Mouse (Mus musculus) olfactory bulb, adult 2 months (tissue): ENCODE data around the gene Ccnl1. TPM values are rescaled to one million over a fixed set of nuclear protein-coding genes. Genes with fewer than 3 reads are reported as not detected.
A peak's percentile ranks its signal among the peaks of the same experiment; 100 is the strongest.

Experiments used
- H3K27ac ChIP-seq: fragments of 200-500 bp; 2 replicates; pipeline ENCODE4 v1.5.1; 2012; ENCODE audit warnings: low read depth, low read length; ENCODE audit not compliant: insufficient read depth
- H3K4me1 ChIP-seq: fragments of 200-500 bp; 2 replicates; pipeline ENCODE4 v1.6.1; 2012; ENCODE audit warnings: low read length; ENCODE audit not compliant: control insufficient read depth, insufficient read depth
- H3K4me3 ChIP-seq: fragments of 200-500 bp; 2 replicates; pipeline ENCODE4 v1.5.1; 2012; ENCODE audit warnings: mild to moderate bottlenecking, low read depth, low read length, moderate library complexity; ENCODE audit not compliant: insufficient read depth
- CTCF ChIP-seq: fragments of 200-500 bp; IDR thresholded peaks from 2 replicates; pipeline ENCODE4 v1.5.1; 2012; ENCODE audit warnings: low read depth, mild to moderate bottlenecking, low read length, moderate library complexity; ENCODE audit not compliant: insufficient read depth
- POLR2A ChIP-seq: fragments of 200-500 bp; IDR thresholded peaks from 2 replicates; pipeline ENCODE4 v1.6.1; 2012; ENCODE audit warnings: mild to moderate bottlenecking, low read depth, low read length, moderate library complexity; ENCODE audit not compliant: insufficient read depth
- WGBS: fragments of 180-500 bp; shearing (Covaris S2); methylation state at CpG from one replicate; pipeline ENCODE4 v1.1.7; 2018; 5-methylcytosine and 5-hydroxymethylcytosine counted together
- polyA plus RNA-seq: library from polyadenylated mRNA; stranded (reverse); fragments of >200 nt; gene quantifications from 2 replicates; pipeline ENCODE4 v1.2.4, GENCODE M21; 2012; ENCODE audit warnings: low replicate concordance; ENCODE audit not compliant: missing spikeins, insufficient read depth, insufficient read length

Gene Ccnl1
- polyA plus RNA-seq, 1 experiment, result 295 TPM

DNA sequence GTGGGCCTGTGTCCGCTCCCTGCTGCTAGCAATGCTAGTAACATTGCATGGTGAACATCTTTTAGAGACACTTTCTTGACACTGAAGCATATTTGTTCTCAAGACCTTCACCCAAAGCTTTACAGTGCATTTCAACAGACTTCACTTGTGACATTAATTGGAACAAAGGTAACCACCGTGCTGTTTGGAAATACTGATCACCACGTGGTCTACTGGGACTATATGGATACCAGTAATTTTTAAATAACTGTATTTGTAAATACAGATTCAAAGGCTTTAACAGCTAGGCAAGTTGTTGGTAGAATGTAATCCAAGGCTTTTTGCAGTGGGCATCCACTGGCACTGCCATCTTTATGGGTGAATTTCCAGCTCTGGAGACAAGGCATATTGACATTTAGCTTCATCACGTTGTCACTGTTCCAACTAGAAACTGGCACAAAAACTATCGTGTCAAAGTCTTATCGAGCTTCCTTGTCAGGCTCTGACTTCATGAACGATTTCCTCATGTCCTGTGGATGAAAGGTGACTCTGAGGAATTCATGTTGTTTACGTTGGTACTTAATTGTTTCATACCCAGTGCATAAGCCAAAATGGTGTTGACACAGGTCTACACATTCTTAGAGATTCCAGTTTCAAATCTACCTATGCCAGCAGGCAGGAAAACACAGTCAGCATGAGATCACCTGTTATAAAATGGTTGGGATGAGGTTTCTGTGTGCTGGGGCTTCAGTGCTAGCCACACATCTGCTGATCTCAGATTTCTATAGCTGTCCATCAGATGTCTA is 30.9 kb upstream of the Ccnl1 start:
- Histone ChIP-seq H3K27ac (no peak overlapping the region), H3K4me3 (no peak overlapping the region), H3K4me1 (no peaks in the 10 kb centered on the region)
- TF ChIP-seq POLR2A, result no peak
- TF ChIP-seq CTCF, result no peak
- WGBS, result 74% methylated on average over 8 of the region's 8 CpGs

DNA sequence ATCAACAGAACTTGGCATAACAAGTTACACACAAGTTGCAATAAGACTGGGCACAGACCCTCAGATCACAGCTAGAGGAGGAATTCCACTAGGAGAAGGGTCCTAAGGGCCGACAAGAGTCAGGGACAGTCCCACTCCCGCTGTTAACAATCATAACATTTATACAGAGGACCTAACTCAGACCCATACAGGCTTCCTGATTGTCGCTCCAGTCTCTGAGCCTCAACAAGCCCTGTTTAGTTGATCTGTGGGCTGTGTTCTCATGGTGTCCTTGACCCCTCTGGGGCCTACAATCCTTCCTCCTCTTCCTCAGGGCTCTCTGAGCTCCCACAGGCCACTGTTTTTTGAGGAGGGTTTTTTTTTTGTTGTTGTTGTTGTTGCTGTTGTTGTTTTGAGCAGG is 18.2 kb upstream of the Ccnl1 start:
- Histone ChIP-seq H3K4me1 (no peaks in the 10 kb centered on the region), H3K27ac (no peak overlapping the region), H3K4me3 (no peak overlapping the region)
- TF ChIP-seq POLR2A, result no peak
- no peak for TF ChIP-seq CTCF
- 68% methylated on average over 3 of the region's 3 CpGs for whole genome bisulfite sequencing

DNA sequence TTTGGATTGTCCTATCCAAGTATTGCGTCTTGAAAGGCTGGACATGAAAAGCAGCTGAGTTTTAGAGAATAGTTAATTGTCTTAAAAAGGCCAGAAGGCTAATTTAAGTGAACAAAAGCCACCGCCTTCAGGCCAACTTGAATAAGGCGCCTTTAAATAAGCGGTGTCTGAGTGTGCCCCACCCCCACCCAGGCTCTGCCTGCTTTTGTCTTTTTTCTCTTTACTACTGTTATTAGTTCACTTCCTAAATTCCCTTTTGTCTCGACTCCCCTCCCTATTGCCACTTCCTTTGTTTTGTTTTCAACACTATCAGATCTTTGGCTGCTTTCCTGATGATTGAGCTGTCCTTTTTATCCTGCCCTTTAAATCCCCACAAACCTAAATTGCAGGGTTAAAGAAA is 17.3 kb upstream of the Ccnl1 start:
- WGBS, result 0% methylated on average over 5 of the region's 5 CpGs
- no peak for TF ChIP-seq POLR2A
- TF ChIP-seq CTCF, result no peak

DNA sequence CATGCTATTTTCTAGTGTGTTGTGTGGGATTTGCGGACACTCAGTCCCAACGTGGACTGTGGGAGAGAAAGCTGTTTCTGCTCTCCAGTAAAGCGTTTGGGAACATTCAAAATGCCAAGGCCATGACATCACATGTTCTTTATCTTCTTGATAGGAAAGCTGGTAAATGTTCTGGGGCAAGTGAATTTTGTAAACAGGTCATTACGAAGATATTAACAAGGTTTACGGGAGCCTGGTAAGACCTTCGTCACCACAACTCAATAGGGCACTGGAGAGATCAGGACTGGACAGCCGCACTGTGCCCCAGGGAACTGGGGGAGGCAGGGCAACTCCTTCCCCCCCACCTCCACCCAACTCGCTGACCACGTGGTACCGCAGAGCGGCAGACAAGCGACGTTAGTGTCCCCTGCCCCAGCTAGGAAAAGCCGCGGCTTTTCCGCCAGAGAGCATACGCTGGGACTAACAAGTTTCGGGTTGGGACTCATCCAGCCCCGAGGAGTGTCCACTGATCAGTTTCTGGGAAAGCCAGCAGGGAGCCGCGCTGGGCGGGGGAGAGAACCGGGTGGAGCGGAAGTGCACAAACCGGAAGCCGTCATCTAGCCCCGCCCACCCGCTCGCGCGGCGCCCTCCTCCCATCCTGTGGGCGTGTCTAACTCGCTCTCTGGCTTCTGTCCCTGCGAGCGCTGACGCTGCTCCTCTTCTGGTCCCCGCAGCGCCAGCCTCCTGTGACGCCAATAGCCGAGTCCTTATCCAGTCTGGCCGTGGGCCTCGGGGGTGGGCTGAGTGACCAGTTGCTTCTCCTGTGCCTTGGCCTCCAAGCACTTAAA is 16.4 kb upstream of the Ccnl1 start:
- no peak for TF ChIP-seq CTCF
- peak; percentile 95 for TF ChIP-seq POLR2A
- Histone ChIP-seq H3K4me3 (peak overlapping the region; percentile 86), H3K4me1 (no peaks in the 10 kb centered on the region), H3K27ac (peak overlapping the region; percentile 99)
- under 1% methylated on average over 43 of the region's 43 CpGs for WGBS

More for the DNA sequence above, 17.3 kb upstream of the Ccnl1 start:
- Histone ChIP-seq H3K27ac (peak overlapping the region; percentile 88), H3K4me3 (no peak overlapping the region), H3K4me1 (no peaks in the 10 kb centered on the region)

DNA sequence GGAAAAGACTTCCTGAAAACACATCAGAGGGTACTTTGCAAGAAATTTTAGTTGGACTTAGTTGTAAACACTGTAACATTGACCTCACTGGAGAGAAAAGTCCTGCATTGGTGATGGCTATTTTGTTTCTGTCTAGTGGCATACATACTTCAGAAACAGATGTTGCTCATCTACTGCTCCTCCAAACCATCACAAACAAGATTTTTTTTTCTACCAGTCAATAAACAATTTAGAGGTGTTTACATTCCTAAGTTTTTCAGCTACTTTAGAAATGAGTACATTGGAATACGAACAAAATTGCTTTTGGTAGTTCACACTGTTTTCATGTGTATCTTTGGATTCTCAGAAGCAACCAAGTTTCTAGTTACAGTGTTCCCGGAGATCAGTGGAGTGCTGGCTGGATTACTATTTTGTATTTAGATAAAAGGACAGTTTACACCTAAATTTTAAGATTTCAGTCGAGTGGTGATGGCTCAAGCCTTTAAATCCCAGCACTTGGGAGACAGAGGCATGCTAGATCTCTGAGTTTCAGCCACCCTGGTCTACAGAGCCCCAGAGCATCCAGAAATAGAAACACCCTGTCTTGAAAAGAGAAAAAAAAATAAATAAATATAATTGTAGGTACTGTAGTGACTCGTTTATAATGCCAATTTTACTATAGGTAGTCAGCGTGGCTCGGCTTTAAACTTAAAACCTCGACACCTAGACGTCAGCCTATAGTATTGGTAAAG is 15.6 kb upstream of the Ccnl1 start:
- H3K4me1 ChIP-seq, result no peaks in the 10 kb centered on the region
- TF ChIP-seq CTCF (no peak), POLR2A (no peak)

DNA sequence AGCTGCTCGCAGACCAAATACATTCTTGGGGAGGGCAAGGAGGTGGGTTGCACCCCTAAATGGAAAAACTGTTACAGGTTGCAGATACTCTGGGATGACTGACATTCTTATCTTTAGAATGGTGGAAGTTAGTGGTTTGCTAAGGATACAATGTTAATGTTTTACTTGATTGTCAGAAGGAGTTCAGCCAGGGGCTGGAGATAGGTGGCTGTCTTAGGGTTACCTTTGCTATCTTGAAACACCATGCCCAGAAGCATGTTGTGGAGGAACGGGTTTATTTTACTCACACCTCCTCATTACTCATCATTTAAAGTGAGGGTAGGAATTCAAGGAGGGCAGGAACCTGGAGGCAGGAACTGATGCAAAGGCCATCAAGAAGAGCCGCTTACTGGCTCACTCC is 11.1 kb upstream of the Ccnl1 start:
- Histone ChIP-seq H3K4me1 (no peaks in the 10 kb centered on the region), H3K4me3 (no peak overlapping the region), H3K27ac (no peak overlapping the region)
- WGBS, result 91% methylated on average over 3 of the region's 3 CpGs
- no peak for TF ChIP-seq CTCF
- no peak for TF ChIP-seq POLR2A

More for the DNA sequence above, 15.6 kb upstream of the Ccnl1 start:
- Histone ChIP-seq H3K27ac (peak overlapping the region; percentile 99), H3K4me3 (peak overlapping the region; percentile 86)
- 15% methylated on average over 8 of the region's 8 CpGs for WGBS

DNA sequence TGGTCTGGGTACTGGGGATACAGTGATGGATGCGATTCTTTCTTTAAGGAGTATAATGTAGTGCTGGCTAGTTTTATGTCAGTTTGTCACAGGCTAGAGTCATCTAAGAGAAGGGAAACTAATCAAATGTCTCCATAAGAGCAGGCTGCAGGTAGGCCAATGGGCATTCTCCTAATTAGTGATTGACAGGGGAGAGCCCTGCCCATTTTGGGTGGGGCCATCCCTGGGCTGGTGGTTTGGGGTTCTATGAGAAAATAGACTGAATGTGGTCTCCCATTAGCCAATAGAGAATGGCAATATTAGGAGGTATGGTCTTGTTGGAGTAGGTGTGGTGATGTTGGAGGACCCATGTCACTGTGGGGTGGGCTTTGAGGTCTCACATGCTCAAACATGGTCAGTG is 8.3 kb upstream of the Ccnl1 start:
- Histone ChIP-seq H3K4me3 (no peak overlapping the region), H3K27ac (no peak overlapping the region), H3K4me1 (no peaks in the 10 kb centered on the region)
- TF ChIP-seq POLR2A (no peak), CTCF (no peak)
- 98% methylated on average over 1 of the region's 1 CpGs for WGBS

DNA sequence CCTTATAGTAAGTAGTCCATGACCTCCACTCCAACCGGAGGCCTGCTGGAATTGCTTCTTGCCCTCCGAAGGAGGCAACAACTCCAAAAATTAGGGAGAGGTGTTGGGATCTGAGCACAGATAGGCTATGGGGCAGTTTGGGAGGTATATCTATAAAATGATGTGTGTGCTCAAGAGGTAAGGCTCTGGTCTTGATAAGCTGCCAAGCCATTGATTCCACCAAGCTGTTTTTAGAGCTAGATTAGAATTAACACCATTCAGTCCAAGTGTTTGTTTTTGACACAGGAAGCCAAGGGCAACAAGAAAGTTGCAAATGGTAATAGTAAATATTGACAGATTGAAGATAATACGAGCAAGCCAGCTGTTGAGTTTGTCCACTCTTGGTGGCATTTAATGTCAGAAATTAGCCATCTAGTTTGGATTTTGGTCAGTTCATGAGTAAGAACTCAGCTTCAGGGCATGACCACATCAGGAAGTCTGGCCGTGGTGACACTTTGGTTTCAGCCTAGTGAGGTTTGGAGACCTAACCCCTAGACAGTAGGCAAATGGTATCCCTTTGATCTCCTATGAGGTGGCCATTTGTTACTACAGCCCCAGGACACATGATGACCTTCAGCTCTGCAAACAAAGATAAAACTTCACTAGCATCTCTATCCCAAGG is 4.4 kb upstream of the Ccnl1 start:
- Histone ChIP-seq H3K4me3 (no peak overlapping the region), H3K27ac (no peak overlapping the region), H3K4me1 (peaks cover 2% of the 10 kb centered on the region)
- TF ChIP-seq POLR2A (no peak), CTCF (no peak)
- 92% methylated on average over 4 of the region's 4 CpGs for WGBS
